Mouse (Mus musculus): ENCODE results near the gene Elfn2. TPM values are rescaled to one million over a fixed set of nuclear protein-coding genes. Genes with fewer than 3 reads are reported as not detected.

Elfn2 gene
- total RNA-seq, 2 experiments from 2014 or later = not detected

DNA sequence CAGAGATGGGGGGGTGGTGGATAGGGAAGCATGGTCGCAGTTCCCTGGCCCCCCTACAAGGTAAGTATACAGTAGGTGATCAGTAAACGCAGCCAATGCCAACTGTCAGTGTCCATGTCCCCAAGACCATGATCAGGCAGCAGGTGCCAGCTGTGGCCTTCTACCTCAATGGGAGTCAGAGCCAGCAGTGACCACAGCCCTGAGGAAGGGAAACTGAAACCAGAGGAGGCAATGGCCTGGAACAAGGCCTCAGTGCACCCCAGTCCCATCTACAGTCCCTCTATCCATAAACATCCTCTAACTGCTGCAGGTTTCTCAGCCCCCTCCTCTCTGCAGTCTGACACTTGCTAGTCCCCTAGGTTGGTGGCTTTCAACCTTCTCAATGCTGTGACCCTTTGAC, 27.9 kb downstream of the Elfn2 start:
- ATAC-seq (replicated peaks; ENCODE audit: low FRiP score, poor library complexity, severe bottlenecking) = no peak

DNA sequence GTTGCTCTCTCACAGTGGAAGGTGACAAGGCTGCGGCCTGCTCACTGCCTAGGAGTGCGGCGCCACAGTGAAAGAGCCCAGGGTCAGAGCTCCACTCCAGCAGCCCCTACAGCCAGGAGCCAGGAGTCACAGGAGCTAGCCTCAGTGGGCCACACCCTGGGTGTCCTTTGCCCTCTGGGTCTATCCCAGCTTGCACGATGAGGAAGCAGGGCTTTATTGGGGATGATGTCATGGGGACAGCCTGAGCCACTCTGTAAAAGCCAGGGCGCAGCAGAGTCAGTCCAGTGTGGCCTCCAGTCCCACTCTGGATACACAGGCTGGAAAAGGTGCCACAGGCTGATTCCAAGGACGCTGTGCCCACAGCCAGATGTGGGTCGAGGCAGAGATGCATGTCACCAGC, 31.7 kb downstream of the Elfn2 start:
- no peak for ATAC-seq (replicated peaks; ENCODE audit: low FRiP score, poor library complexity, severe bottlenecking)

DNA sequence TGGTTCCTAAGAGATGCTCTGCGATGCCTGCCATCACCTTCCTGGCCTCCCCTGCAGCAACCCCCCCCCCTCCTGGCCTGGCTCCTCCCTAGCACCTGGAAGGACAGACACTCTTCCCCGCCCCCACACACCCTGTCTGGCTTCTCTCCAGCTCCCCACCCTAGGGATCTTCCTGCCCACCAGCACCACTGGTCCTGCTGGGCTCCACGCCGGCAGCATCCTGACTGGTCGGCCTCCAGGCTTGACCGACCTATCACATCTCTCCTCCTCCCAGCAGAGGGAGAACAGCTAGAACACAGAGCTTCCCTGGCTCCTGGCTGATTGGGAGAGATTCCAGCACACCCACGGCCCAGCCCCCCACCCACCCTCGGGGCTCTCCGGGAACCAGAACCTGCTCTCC, 34.5 kb downstream of the Elfn2 start:
- ATAC-seq (replicated peaks; ENCODE audit: low FRiP score, poor library complexity, severe bottlenecking) = no peak

DNA sequence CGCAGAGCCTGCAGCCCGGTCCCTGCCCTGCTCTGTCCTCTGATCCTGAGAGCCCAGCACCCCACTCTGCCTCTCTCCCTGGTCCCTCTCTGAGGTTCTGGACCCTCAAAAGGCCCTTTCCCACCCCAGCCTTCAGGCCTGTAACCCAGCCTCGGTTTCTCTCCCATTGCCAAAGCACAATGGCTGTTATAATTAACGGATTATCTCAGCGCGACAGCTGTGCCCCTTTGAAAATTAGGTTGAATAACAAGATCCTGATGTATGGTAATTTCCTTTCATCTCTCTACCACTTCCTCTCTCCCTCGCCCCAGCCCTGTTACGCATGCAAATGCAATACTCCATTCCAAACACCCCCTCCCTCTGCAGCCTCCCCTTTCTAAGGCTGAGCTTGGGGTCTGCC, 35.1 kb downstream of the Elfn2 start:
- no peak for ATAC-seq (replicated peaks; ENCODE audit: low FRiP score, poor library complexity, severe bottlenecking)

DNA sequence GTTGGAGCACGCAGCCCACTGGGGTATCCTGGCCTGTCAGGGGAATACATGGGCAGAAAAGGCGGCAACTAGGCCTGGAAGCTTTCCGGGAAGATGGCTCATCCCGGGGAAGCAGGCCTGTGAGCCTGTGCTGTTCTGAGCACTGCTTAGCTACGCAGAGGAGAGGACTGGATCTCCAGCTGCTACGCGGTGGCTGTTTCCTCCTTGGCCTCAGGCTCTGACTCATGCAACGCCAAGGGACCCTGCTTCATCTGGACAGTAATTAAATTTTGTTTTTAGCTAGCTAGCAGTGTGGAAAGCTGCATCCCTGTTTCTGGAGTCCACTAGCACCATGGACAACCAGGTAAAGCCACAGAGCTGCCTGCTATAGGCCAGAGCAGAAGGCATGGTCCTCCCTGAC, 36.8 kb downstream of the Elfn2 start:
- ATAC-seq (replicated peaks; ENCODE audit: low FRiP score, poor library complexity, severe bottlenecking) = no peak

DNA sequence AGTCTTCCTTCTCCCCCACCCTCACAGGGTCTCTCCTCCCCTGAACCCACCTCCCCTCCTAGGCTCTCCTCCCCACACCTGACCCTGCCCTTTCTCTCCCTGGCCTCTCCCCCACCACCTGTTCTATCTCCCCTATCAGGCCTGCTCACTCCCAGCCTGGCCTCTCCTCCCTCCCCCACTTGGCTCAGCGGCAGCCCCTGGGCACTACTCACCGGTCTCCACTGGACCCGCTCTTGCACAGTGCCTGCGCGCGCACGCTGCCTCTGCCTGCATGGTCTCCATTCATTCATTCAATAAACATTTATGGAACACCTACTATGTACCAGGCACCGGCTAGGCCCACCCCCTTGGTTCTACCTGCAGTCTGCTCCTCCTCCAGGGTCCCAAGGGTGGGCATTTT, 37.3 kb downstream of the Elfn2 start:
- ATAC-seq (replicated peaks; ENCODE audit: low FRiP score, poor library complexity, severe bottlenecking) = no peak

DNA sequence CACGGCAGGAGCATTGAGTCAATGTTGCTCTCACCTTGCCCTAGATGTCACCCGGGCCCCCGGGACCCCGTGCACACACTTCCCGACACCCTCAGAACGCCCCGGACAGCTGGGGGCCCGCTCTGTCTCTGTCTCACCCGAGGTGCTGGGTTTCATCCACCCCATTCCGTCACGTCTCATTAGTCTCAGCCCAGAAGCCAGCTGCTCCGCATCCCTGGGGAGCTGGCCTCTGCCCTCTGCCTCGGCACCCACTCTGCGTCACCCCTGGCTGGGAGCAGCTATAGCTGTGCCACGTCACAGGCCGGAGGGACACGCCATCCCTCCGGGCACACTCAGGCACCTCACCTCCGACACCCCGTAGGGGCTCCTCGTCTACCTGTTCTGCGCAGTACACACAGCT, 38.3 kb downstream of the Elfn2 start:
- ATAC-seq (replicated peaks; ENCODE audit: low FRiP score, poor library complexity, severe bottlenecking) = no peak

DNA sequence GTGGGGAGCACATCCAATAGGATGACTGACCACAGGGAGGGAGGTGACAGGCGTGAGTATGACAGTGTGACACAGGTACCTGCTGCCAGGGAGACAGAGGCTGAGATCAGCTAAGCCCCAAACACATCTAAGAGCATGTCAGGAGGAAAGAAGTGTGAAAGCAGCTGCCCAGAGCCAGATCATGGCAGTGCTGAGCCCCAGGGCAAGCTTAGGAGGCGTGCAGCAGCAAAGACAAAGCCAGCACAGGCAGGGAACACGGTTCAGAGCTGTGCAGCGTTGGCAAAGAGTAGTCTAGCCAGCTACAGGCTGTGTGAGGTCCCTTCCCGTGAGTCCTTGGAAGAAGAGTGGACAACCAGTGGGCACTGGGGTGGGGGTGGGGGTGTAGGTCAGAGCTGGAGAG, 40.9 kb downstream of the Elfn2 start:
- no peak for ATAC-seq (replicated peaks; ENCODE audit: low FRiP score, poor library complexity, severe bottlenecking)

DNA sequence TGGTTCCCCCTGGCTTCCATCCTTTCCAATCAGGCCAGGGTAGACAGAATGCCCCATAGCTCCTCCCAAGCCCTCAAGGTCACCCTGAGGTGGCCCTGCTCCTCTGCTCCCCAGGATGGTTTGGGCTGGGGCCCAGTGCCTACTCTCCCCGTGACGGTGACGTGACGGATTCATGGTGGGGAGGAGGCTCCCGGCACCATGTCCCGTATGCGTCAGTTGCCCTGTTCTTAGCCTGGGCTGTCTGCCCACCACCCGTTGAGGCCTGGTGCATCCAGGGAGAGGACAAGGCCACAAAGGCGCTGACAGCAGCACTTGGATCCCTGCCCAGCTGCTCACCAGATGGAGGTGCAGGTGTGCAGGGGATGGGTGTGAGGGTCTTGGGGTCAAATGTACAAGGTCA, 41.6 kb downstream of the Elfn2 start:
- no peak for ATAC-seq (replicated peaks; ENCODE audit: low FRiP score, poor library complexity, severe bottlenecking)

DNA sequence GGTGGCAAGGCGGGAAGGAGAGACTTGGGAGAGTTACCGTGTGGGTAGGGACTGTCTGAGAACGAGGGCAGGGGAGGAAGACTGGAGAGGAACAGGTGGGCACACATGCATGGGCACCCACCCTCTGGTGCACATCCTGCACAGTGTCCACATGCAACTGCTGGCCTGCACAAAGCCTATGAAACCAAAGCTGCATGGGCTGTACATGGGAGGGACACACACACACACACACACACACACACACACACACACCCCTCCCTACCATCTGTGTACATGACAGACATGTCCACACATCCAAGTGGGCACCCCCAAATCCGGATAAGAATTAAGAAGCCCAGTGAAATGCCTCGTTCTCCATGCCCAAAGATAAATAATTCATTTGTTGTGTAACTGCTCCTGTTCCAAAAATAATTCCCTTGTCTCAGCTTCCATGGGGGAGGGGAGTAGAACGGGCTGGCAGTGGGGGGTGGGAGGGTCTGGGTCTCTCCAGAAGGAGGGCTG, 43.6 kb downstream of the Elfn2 start:
- ATAC-seq (replicated peaks; ENCODE audit: low FRiP score, poor library complexity, severe bottlenecking) = no peak

DNA sequence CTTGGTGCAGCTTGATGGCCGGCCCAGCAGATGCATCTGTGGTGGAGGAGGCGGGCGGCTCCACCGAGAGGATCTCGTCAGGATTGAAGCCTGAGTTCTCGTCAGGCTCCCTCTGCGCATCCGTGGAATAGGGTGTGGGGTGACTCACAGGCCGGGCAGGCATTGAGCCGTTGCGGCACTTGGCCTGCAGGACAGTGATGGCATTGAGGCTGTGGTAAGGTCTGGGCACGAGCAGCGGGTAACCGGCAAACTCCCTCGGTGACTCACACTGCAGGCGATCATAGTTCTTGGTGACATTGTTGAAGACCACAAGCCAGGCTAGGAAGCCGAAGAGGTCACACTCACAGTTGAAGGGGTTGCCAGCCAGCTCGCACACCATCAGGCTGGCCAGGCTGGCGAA, 45.1 kb downstream of the Elfn2 start:
- ATAC-seq (replicated peaks; ENCODE audit: low FRiP score, poor library complexity, severe bottlenecking) = no peak

DNA sequence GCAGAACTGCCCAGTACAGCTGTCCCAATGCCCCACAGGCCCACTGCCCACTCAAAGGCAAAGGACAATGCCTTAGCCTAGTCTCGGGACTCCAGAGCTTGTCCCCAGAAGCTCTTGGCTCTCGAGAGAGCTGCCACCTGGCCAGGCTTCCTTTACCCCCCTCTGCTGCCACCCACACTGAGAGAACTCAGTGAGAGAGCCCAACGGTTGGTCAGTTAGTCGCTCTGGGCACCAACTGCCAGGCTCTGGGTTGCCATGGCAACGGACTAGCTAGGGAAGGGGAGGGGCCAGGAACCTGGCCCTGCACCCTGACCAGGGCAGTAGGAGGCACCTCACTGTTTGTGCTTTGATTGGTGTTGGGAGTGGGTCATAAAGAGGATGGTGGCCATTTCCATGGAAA, 48.2 kb downstream of the Elfn2 start:
- no peak for ATAC-seq (replicated peaks; ENCODE audit: low FRiP score, poor library complexity, severe bottlenecking)

DNA sequence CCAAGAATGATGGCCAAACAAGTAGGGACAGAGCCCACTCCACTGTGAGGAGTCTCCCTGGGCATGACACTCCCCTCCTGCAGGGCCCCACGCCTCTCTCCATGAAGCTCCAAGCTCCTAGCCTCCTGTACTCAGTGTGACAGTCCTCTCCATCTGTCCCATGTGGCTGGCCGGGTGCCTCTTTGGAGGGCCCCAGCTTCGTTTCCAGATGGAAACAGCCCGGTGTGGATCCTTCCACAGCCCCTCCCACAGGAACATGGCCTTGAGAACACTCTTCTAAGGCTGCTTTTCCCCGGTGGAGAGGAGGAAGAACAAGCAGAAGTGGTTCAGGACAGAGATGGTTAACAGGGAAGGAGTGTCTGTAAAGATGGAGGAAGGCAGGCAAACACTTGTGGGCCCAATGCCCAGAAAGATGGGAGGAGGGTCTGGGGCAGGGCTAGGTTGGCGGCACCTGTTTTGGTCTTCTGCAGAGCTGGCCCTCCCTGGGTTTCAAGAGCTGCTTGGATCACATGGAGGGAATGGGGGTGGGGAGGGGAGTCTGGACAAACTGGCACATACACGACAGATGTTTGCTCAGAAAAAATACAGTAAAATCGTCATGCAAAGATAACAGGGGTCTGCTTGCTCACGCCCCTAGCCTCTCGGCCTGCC, 49.2 kb downstream of the Elfn2 start:
- ATAC-seq (replicated peaks; ENCODE audit: low FRiP score, poor library complexity, severe bottlenecking) = no peak

DNA sequence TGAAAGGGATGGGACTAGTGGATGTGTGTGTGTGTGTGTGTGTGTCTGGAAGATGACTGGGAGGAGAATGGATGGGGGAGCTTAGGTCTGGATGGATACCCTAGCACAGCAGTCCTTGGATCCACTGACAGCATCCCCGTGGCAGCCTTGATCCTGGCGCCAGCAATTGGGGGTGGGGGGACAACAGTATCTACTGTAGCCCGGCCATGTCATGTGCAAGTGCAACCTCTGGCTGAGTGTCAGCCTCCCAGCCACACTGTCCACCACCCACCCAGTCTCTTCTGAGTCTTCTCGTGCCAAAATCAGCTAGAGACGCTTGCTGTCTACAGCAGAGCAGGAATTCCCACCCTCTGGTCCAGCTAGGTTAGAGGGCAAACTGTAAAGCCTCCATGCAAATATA, 54.3 kb downstream of the Elfn2 start:
- ATAC-seq (replicated peaks; ENCODE audit: low FRiP score, poor library complexity, severe bottlenecking) = no peak

DNA sequence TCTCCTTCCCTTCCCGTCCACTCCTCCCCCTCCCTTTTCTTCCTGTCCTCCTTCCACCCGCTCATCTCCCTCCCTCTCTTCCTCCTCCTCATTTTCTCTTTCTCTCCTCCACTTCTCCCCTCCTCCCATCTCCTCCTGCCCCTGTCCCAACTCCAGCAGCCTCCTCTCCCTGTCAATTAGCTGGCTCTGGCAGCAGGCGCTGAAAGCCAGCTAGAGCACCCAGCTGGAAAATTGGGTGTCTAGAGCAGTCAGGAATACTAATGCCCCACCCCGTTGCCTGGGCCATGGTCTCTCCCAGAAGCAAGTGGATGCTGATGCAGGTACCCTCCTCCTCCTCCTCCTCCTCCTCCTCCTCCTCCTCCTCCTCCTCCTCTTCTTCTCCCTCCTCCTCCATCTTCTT, 67.4 kb downstream of the Elfn2 start:
- no peak for ATAC-seq (replicated peaks; ENCODE audit: low FRiP score, poor library complexity, severe bottlenecking)

DNA sequence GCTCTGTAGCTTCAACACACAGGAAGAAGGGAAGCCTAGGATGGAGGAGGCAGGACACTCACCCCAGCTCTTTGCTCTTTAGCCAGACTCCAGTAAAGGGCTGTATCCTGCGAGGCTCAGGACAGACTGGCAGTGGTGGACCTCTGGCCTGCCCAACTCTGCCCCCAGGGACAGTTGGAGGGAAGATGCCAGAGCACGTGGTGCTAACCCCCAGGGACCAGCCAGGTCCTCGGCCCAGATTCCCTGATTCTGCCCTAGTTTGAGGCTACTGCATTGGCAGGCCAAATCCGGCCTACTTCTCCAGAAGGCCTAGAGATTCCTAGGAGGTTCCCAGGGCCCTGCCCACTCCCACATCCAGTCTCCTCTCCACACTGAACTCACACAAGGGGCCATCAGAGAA, 70.8 kb downstream of the Elfn2 start:
- ATAC-seq (replicated peaks; ENCODE audit: low FRiP score, poor library complexity, severe bottlenecking) = no peak

DNA sequence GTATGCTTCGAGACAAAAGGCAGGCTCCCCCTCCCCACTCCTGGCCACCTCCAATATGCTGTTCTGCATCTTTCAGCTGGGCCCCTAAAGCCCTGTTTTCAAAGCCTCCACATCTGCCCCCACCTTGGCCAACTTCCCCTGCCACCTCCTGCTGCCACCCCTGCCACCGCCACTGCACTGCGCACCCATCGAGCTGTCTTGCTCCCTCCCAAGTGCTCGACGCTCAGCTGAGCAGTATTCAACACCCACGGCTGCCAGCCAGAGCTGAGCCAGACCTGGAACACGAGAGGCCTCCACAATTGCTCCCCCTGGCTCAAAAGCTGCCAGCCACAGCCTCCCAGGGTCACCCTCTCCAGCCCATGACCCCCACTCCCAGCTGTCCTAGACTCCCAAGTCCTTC, 74.0 kb downstream of the Elfn2 start:
- no peak for ATAC-seq (replicated peaks; ENCODE audit: low FRiP score, poor library complexity, severe bottlenecking)

DNA sequence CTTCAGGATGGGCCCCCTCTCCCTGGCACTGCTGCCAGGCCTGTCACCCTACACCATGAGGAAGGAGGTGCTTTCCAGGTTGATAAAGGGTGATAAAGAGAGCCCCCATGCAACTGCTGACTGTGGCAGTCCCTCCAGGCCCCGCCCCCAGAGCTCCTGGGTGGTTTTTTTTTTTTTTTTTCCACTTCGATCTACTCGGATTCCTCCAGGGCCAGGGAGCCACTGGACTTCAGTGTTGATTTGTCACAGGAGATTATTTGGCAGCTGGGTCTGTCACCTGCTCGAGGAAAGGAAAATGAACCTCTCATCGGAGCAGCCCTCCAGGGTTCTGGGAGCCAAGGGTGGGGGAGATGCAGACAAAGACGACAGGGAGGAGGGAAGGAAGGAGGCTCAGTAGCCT, 74.9 kb downstream of the Elfn2 start:
- no peak for ATAC-seq (replicated peaks; ENCODE audit: low FRiP score, poor library complexity, severe bottlenecking)

DNA sequence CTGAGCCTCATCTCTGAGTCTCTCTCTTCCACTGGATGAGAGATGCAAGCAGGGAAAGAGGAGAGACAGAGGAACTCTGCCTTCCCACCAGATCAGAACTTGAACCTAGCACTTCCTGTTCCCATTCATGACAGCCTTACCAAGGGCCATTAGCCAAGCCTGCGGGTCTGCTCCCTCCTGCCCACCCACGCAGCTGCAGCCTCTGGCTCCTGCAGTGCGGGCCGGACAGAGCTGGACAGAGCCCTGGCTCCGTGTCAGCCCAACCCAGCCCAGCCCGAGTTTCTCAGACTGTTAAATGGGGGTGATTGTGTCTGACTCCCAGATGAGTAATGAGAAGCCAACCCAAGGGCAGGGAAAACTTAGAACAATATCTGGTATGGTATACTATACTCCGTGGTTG, 83.3 kb downstream of the Elfn2 start:
- ATAC-seq (replicated peaks; ENCODE audit: low FRiP score, poor library complexity, severe bottlenecking) = no peak

DNA sequence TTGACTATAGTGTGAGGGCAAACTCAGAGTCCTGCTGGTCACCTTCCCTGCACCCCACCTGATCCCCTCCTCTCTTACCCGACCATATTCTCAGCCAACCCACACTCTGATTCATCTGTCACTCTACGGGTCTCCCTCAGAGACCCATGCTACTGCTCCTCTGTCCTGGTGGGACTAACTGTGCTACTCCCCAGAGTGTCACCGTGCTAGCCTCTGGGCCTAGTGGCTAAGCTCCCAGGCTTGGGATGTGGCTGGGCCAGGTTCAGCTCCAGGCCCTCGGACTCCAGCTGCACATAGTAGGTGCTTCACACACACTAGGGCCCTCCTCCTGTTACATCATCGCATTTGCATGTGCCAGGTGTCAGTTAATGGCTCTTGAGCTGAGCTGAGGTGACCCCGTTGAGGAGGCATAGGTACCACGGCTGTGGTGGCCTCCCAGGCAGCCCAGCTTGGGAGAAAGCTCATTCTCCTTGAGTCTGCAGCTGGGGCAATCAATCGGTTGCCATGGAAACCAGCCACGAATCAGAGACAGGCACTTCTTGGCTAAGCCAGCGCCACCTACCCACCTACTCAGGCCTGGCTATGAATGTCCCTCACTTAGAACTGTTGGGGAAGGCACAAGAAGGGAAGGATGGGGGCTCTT, 84.4 kb downstream of the Elfn2 start:
- ATAC-seq (replicated peaks; ENCODE audit: low FRiP score, poor library complexity, severe bottlenecking) = no peak

DNA sequence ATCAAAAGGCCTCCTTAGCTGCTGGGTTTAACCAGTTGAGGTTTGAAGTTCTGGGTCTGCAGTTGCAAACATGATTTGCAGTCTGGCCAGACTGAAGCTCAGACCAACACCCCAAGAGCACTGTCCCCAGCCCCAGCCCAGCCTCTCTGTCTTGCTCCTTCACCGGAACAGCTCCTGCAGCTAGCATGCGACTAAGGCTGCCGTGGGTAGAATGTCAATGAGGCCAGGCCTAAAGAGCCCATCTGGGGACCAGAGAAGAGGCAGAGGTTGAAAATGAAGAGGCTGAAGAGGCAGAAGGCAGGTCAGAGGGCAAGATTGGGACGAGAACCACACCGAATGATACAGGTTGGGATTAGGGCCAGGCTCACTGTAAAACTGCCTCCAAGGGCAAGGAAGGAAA, 85.2 kb downstream of the Elfn2 start:
- no peak for ATAC-seq (replicated peaks; ENCODE audit: low FRiP score, poor library complexity, severe bottlenecking)

DNA sequence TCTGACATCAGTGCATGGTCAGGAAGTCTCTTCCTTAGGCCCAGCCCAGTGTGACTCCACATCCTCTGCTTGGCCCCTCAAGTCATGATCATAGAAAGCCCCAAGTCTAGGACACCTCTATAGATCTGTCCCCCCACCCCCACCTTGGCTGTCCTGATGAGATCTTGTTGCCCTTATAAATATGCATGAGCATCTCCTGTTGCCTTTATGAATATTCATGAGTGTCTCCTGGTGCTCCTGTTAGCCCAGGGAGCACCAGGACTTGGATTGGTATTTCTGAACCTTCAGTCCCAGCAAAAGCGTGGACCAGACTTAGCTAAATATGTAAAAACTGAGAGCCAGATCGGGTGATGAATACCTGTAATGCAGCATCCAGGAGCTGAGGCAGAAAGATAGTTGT, 86.2 kb downstream of the Elfn2 start:
- ATAC-seq (replicated peaks; ENCODE audit: low FRiP score, poor library complexity, severe bottlenecking) = no peak
